ENCODE assay signal across 1 mouse cellular context in the genomic region with DNA sequence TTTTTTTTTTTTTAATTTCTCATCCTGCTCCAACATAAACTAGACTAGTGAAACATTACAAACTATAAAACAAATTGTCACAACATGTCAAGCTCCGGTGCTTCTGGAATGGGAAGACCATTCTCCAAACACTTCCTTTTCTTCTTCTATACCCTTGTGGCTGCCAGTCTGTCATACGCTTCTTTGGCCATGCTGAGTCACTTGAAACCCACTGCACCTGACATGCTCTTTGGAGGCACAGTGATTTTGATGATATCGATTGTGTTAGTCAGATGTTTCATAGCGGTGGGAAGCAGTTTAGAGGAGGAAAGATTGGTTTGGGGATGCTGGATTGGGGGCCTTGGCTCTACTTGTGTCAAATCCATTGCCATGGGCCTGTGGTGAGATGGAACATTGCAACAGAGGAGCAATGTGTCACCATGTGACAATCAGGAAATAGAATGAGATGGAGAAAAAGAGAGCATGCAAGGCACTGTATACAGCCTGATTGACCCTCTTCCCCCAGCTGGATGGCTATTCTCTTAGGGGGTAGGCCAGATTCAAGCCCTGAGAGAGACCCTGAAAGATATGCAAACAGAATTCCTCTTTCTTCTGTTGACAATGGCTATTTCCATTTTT.
TF ChIP-seq lines count a peak whose summit lies in the region.

No protein-coding gene starts in this region.

TF ChIP-seq in C2C12, 6 proteins besides CTCF, POLR2A, EP300 and RAD21 (continued from another document):
- TF ChIP-seq USF1 (IDR thresholded peaks at IDR 0.05; ENCODE audit: low read depth) (no peak), MYOG (IDR thresholded peaks at IDR 0.05; ENCODE audit: control insufficient read depth, extremely low read depth, insufficient read length) (no peak), MYOD1 (IDR thresholded peaks at IDR 0.05; ENCODE audit: control insufficient read depth, insufficient read length, low read depth) (peak; percentile 32), FOSL1 (IDR thresholded peaks at IDR 0.05; ENCODE audit: insufficient read depth, low read length, poor library complexity, severe bottlenecking) (no peak), MAX (IDR thresholded peaks at IDR 0.05) (no peak)
